Mouse (Mus musculus): ENCODE results near the gene Cyp2d9.
"Not testable (repeated sequence)": the region's sequence is repeated elsewhere in the genome, so short reads cannot be mapped to it uniquely, and the experiment has no call there.

Cyp2d9 gene

GRCm38 (mm10) chr15:82433137-82433536 is at the start of gene Cyp2d9:
Gene Cyp2d9, plus strand, starts transcription at chr15:82433437.
- DNase-seq, result no peak

- DNase-seq, result no peak
Measured at GRCm38 (mm10) chr15:82385729-82386128, 47.5 kb upstream of the Cyp2d9 start.

- DNase-seq, result not testable (repeated sequence)
Measured at GRCm38 (mm10) chr15:82389916-82390315, 43.3 kb upstream of the Cyp2d9 start.

GRCm38 (mm10) chr15:82393922-82394321 is 39.3 kb upstream of the Cyp2d9 start, which contains the start of gene Cyp2d11:
Gene Cyp2d11, minus strand, starts transcription at chr15:82394022.
- not testable (repeated sequence) for DNase-seq

- not testable (repeated sequence) for DNase-seq
Measured at GRCm38 (mm10) chr15:82395955-82396354, 37.3 kb upstream of the Cyp2d9 start.

- no peak for DNase-seq
Measured at GRCm38 (mm10) chr15:82401516-82401915, 31.7 kb upstream of the Cyp2d9 start.

GRCm38 (mm10) chr15:82402106-82402505 is 31.1 kb upstream of the Cyp2d9 start:
- no peak for DNase-seq

GRCm38 (mm10) chr15:82402741-82403140 is 30.5 kb upstream of the Cyp2d9 start:
- no peak for DNase-seq

- no peak for DNase-seq
Measured at GRCm38 (mm10) chr15:82403606-82404005, 29.6 kb upstream of the Cyp2d9 start.

GRCm38 (mm10) chr15:82404163-82404562 is 29.1 kb upstream of the Cyp2d9 start:
- no peak for DNase-seq

GRCm38 (mm10) chr15:82406981-82407380 is 26.3 kb upstream of the Cyp2d9 start, which contains the start of gene Cyp2d10:
Gene Cyp2d10, minus strand, starts transcription at chr15:82407195.
- DNase-seq, result no peak

GRCm38 (mm10) chr15:82407536-82407935 is 25.7 kb upstream of the Cyp2d9 start:
- no peak for DNase-seq

- DNase-seq, result peak; percentile 89
Measured at GRCm38 (mm10) chr15:82416797-82417789, 16.1 kb upstream of the Cyp2d9 start.

- DNase-seq, result no peak
Measured at GRCm38 (mm10) chr15:82418616-82419015, 14.6 kb upstream of the Cyp2d9 start.

GRCm38 (mm10) chr15:82422935-82423334 is 10.3 kb upstream of the Cyp2d9 start:
- no peak for DNase-seq

GRCm38 (mm10) chr15:82423471-82423870 is 9.8 kb upstream of the Cyp2d9 start:
- DNase-seq, result no peak

- DNase-seq, result no peak
Measured at GRCm38 (mm10) chr15:82433621-82434020, 384 bp downstream of the Cyp2d9 start.

- no peak for DNase-seq
Measured at GRCm38 (mm10) chr15:82434541-82434940, 1.3 kb downstream of the Cyp2d9 start.

- DNase-seq, result no peak
Measured at GRCm38 (mm10) chr15:82435011-82435410, 1.8 kb downstream of the Cyp2d9 start.

- no peak for DNase-seq
Measured at GRCm38 (mm10) chr15:82435606-82436005, 2.4 kb downstream of the Cyp2d9 start.

GRCm38 (mm10) chr15:82437975-82438617 is 4.9 kb downstream of the Cyp2d9 start:
- peak; percentile 37 for DNase-seq

GRCm38 (mm10) chr15:82443658-82444057 is 10.4 kb downstream of the Cyp2d9 start:
- no peak for DNase-seq

GRCm38 (mm10) chr15:82445196-82445595 is 12.0 kb downstream of the Cyp2d9 start:
- no peak for DNase-seq

- peak; percentile 40 for DNase-seq
Measured at GRCm38 (mm10) chr15:82450045-82450444, 16.8 kb downstream of the Cyp2d9 start.
